Mouse (Mus musculus): ENCODE data around the gene Pla2g12b. TPM values are rescaled to one million over a fixed set of nuclear protein-coding genes. Genes with fewer than 3 reads are reported as not detected.

The Pla2g12b gene
- total RNA-seq, 2 experiments from 2014 or later = not detected

DNA sequence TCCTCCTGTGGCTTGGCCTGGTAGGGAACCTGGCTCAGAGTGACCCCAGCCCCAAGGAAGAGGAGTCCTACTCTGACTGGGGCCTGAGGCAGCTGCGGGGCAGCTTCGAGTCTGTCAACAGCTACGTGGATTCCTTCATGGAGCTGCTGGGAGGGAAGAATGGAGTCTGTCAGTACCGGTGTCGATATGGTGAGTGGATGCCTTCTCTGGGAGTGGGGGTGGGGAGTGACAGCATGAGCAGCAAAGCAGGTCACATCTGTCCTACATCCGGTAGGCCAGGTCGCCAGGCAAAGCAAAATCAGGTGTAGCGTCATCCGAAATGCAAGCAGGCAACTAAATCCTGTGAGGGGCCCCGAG lies 311 bp downstream of the Pla2g12b start:
- DNase-seq (ENCODE audit: low spot score in 2 of 2) = no peak
- intact Hi-C loops (cut with DNase I) = no loop called here

DNA sequence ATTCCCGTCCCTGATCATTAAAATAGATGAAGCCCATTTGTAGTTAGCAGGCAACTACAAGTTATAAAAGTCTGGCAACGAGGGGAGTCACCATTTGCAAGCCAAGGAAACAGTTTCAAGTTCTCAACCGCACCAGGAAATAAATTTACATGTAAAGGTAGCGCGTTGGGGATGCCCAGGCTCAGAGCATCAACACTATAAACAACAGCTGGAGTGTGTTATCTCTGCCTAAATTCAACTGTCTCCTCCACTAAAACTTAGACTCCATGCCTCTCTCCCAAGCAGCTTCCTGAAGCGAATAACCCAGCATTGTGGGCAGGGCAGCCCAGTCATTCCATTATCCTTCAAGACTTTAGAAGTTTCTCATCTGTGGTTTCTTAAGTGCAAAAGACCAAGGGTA lies 5.0 kb downstream of the Pla2g12b start:
- intact Hi-C loops (cut with DNase I) = no loop called here

DNA sequence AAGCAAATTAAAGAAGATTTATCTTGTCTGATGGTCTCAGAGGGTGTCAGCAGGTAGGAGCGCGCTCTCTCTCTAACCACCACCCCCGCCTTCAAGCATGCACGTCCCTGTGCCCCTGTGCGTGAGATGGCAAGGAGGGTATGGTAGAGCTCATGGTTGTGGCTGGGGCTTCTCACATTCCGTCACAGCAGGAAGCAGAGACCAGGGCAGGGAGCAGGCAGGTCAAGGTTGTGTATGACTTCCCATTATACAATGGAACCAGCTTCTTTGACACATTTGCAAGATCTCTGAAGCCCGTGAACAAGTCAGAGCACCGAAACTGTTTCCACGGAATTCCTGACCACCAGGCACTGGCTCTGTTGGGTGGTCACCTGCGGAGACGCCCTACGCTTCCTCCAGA lies 6.8 kb downstream of the Pla2g12b start:
- intact Hi-C loops (cut with DNase I) = no loop called here

More for the DNA sequence above, 5.0 kb downstream of the Pla2g12b start:
- DNase-seq (ENCODE audit: low spot score in 2 of 2) = no peak

DNA sequence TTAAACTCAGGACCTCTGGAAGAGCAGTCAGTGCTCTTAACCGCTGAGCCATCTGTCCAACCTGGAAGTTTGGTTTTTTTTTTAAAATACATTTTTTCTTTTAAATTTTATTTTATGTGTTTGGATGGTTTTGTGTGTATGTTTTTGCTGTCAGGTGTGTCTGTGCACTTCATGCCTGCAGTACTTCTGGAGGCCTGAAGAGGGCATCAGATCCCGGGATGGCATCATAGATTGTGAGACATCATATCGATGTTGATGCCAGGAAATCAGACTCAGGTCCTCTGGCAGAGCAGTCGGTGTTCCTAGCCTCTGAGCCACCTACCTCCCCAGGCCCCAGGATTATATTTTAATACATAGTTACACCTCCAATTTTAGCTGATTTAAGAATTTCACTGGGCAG lies 10.3 kb downstream of the Pla2g12b start:
- intact Hi-C loops (cut with DNase I) = no loop called here
- DNase-seq (ENCODE audit: low spot score in 2 of 2) = no peak

More for the DNA sequence above, 6.8 kb downstream of the Pla2g12b start:
- no peak for DNase-seq (ENCODE audit: low spot score in 2 of 2)

DNA sequence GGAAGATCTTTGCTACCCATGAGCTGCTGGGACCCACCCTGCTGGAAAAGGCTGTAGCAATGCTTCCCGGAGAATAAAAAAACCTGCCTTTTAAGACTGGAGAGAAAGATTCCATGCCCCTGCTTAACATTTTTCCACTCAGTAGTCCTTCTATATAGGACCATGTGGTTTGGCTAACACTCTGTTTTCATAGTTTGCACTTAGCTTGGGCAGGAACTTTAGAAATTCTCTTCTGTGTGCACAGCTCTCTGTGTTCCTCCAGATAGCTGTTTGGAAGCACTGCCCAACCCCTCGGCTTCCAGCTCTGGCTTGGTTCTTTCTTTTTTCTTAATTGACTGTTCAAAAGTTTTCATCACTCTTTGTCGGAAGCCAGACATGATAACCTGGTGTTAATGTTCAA lies 13.2 kb downstream of the Pla2g12b start:
- DNase-seq (ENCODE audit: low spot score in 2 of 2) = no peak

GRCm38 (mm10) chr10:59419516-59419915 lies 16.1 kb downstream of the Pla2g12b start:
- intact Hi-C loops (cut with DNase I) = no loop called here
- no peak for DNase-seq (ENCODE audit: low spot score in 2 of 2)

More for the DNA sequence above, 13.2 kb downstream of the Pla2g12b start:
- intact Hi-C loops (cut with DNase I) = no loop called here

DNA sequence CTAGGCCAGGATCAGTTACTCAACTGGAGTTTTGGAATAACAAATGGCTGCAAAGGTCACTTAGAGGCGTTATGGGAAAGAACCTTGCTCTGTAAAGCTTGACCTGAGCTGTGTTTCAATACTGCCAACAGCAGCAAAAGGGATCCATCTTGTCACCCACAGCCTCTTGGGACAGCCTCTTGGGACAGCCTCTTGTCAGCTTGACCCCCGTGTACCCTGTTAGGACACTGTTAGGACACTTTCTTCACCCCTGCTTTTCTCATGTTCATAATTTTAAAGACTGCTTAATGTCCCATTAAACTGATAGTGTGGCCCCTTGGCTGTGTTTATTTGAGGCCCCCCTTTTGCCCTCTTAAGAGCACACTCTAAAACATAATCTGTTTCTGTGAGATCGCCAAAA lies 21.0 kb downstream of the Pla2g12b start:
- intact Hi-C loops (cut with DNase I) = no loop called here
- DNase-seq (ENCODE audit: low spot score in 2 of 2) = no peak

DNA sequence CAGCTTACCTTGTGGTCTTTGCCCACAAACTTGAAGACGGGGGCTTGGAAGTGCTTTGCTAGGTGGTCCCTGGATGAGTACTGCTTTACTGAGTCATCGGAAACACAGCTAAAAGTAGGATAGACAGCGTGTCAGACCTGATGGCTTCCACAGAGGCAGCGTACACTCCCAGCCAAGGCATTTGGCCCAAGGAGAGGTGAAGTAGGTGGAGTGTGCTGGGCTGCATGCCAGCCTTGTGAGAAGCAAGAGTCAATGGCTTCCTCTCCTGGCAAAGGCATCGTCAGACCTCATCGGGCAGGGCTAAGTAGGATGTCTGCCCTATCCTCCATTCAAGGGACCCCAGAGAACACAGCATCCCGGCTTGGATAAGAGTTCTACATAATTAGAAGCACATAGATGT lies 21.9 kb downstream of the Pla2g12b start:
- intact Hi-C loops (cut with DNase I) = no loop called here
- peak in 1 of 2 experiments; percentile 18 for DNase-seq (ENCODE audit: low spot score in 2 of 2)

DNA sequence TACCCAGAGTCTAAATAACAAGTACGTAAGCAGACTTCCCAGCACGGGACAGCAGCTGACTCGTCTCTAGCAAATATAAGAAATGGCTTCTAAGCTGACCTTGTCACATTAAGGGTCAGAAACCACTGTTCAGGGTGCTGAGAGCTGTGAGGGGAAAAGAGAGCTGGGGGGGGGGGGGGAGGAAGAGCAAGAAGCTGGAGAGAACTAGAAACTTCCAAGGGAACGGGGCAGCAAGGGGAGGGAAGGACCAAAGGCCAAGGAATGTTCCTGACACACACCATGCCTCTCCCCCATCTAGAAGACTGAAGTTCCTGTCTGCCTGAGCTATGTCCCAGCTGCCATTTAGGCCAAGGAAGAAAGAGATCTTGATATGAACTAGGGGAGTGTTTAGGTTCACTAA lies 22.9 kb downstream of the Pla2g12b start:
- no peak for DNase-seq (ENCODE audit: low spot score in 2 of 2)

GRCm38 (mm10) chr10:59429448-59430135 lies 26.1 kb downstream of the Pla2g12b start:
- no peak for DNase-seq (ENCODE audit: low spot score in 2 of 2)
- intact Hi-C loops (cut with DNase I) = no loop called here

More for the DNA sequence above, 22.9 kb downstream of the Pla2g12b start:
- intact Hi-C loops (cut with DNase I) = no loop called here

- intact Hi-C loops (cut with DNase I) = no loop called here
- DNase-seq (ENCODE audit: low spot score in 2 of 2) = peak in 1 of 2 experiments; percentile 45
Measured at GRCm38 (mm10) chr10:59430701-59431218, 27.3 kb downstream of the Pla2g12b start.

- intact Hi-C loops (cut with DNase I) = no loop called here
- DNase-seq (ENCODE audit: low spot score in 2 of 2) = no peak
Measured at GRCm38 (mm10) chr10:59435746-59436145, 32.3 kb downstream of the Pla2g12b start.

GRCm38 (mm10) chr10:59438651-59439050 lies 35.2 kb downstream of the Pla2g12b start:
- no peak for DNase-seq (ENCODE audit: low spot score in 2 of 2)
- intact Hi-C loops (cut with DNase I) = no loop called here

DNA sequence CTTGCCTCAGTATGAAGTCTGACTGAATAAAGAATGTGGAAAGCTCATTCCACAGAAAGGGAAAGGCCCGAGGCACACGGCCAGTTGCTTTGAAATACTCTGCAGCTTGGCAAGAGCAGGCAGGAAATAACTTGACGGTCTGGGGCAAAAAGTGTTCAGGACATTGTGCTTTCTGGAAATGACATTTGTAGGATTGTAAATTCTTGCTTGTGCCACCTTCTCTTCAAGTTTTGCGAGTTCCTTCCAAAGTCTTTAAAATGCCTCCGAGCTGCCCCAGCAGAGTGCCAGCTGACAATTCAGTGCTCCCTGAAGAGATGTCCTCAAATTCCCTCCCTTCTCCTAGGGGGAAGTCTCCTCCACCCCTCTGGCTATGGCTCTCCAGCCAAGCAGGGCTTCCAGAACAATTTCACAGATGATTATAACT lies 36.1 kb downstream of the Pla2g12b start:
- DNase-seq (ENCODE audit: low spot score in 2 of 2) = no peak
- intact Hi-C loops (cut with DNase I) = no loop called here

DNA sequence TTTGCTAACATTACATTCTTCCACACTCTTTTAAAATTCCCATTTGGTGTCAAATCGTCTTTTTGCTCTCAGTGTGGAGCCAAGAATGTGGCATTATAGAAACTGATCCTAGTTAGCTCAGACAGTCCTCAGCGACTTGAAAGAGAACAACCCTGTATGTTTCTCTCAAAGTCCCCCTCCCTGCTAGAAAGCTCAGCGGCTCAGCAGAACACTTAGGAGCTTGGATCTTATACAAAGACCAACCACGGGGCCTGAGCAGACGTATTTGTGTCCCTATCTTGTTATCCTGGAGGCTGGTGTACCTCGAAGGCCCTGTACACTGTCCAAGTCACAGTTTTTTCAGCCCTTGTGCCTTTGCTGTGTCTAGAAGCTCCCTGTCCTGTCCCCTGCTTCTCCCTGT lies 36.7 kb downstream of the Pla2g12b start:
- intact Hi-C loops (cut with DNase I) = no loop called here

DNA sequence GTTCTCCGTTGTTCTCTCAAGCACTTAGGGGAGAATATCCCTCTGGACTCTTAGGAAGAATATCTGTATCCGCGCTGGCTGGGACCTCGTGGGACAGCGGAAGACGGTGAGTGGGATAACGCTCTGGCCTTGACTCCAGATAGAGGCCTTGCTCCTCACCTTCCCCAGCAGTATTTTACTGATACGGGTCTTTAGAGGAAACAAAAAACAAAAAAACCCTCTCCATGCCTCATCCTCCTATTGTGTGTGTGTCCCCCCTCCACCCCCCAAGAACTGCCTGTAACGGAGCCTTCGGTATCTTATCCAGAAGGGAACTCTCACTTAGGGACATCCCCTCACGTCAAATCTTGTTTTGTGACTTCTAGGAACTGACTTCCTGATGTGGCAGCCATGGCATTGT lies 38.3 kb downstream of the Pla2g12b start, which contains the start of gene Oit3:
Gene Oit3, minus strand, starts transcription at position 44 of the 400 bp plus-strand sequence.
- intact Hi-C loops (cut with DNase I) = no loop called here
- DNase-seq (ENCODE audit: low spot score in 2 of 2) = no peak

More for the DNA sequence above, 36.7 kb downstream of the Pla2g12b start:
- no peak for DNase-seq (ENCODE audit: low spot score in 2 of 2)

DNA sequence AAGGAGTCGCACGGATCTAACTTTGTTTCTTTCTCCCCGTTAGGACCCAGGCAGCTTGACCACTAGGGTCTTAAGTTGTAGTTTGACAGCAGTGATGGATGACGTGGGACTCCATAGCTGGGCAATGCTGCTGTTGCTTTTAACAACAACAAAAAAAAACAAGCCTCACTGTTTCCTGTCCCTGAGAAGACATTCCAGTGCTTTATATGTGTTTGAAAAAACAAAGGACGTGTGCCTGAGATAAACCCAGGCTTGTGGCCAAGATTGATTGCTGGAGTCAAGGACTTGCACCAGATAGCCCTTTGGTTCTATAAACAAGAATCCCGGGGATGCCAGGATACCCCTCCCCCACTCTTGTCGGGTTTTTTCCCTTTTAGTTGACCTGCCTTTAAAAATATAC lies 39.8 kb downstream of the Pla2g12b start:
- intact Hi-C loops (cut with DNase I) = no loop called here
- no peak for DNase-seq (ENCODE audit: low spot score in 2 of 2)

GRCm38 (mm10) chr10:59444106-59444505 lies 40.6 kb downstream of the Pla2g12b start:
- no peak for DNase-seq (ENCODE audit: low spot score in 2 of 2)

DNA sequence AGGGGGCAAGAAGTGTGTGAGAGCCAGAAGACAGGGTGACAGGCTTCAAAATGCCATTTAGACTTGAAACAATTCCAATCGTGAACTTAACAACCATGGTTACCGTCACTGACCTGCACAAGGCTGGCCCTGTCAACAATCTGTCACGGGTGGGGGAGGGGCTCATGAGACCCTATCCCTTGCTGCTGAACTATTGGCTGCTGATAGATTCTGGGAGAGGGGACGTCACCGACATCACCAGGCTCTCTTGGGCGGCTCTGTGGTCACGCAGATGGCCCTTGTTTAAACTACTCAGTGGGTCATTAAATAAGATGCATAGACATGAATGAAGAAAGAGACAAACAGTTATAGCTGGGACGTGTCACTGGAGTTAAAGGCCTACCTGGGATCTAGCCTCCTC lies 41.2 kb downstream of the Pla2g12b start:
- intact Hi-C loops (cut with DNase I) = no loop called here
- no peak for DNase-seq (ENCODE audit: low spot score in 2 of 2)

More at GRCm38 (mm10) chr10:59444106-59444505, 40.6 kb downstream of the Pla2g12b start:
- intact Hi-C loops (cut with DNase I) = no loop called here

DNA sequence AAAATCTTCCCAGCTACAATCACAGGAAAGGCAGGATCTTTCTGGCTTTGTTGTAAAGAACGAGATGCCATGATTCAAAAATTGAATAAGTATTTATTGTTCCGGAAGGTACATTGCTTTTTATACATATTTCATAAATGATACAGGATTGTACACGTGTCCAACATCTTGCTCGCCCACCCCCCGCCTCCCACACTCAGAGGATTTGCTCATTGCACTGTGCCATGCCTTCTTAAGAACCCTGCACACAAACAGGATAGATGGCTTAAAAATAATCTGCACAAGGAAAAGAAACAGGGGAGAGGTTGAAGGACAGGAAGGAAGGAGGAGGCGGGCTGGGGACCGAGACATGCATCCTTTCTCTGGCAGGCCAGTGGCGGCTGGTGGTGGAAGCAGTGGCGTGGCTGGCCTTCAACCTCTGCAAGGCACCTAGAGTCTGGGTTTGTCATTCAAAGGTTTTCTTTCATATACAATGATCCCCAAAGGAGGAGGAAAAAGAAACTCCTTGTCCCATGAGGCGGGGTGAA lies 43.5 kb downstream of the Pla2g12b start:
- intact Hi-C loops (cut with DNase I) = no loop called here
- DNase-seq (ENCODE audit: low spot score in 2 of 2) = peak in 1 of 2 experiments; percentile 51

DNA sequence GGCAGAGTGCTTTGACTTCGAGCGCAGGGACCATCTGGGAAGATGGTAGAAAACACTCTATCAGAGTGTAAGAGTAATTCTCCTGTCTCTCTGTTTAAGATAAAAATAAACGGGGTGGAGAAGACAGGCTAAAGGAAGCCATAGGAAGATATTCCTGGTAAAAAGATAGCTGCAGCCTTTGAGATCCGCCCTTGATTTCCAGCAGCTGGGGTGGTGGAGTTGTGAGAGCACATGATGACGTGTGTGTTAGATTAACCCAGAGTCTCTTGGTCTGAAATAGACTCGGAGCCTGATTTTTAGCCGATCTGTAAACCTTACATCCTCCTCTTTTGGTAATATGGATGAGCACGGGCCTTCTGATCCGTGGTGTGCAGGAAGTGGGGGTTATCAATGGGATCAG lies 44.1 kb downstream of the Pla2g12b start:
- intact Hi-C loops (cut with DNase I) = no loop called here
- peak in 1 of 2 experiments; percentile 86 for DNase-seq (ENCODE audit: low spot score in 2 of 2)

All from left cerebral cortex, postnatal 25 days (tissue).